Mouse (Mus musculus) skeletal muscle tissue, adult 2 months (tissue): Measurements from ENCODE around the gene Oas1h.
"Not testable (repeated sequence)": the region's sequence is repeated elsewhere in the genome, so short reads cannot be mapped to it uniquely, and the experiment has no call there.

Experiments
- DNase-seq: peaks from one replicate; pipeline ENCODE4 v3.0.0-alpha.2; 2012; ENCODE audit warnings: low read depth, low spot score

The Oas1h gene

DNA sequence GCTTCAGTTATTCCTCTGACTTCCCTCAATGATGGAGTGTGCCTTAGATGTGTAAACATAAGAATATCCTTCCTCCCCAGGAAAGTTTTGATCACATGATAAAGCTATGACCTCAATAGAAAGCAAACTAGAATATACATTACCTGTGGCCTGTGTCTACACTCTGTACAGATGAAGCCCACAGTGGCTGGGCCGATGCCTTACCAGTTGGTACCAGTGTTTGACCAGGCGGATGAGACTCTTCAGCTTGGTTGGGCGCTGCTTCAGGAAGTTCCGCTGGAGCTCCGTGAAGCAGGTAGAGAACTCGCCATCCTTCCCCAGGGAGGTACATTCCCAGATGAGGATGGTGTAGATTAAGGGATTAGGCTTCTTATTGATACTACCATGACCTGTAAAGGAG lies 20.5 kb downstream of the Oas1h start:
- not testable (repeated sequence) for DNase-seq

DNA sequence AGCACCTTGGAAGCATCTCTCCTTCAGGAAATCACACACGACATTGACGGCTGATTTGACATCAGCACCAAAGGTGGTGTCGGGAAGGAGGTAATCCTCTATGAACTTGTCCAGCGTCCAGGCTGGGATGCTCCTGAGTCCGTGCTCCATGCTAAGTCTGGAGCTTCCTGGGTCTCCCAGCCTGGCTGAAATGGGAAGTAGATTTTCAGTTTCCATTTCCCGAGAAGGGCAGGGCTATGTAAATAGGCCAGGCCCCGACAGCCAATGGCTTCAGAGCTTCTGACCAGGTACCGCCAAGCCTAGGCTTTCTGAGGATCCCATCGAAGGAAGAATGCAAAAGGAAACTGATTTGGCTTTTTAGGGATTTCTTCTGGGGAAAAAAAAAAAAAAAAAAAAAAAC lies 26.2 kb downstream of the Oas1h start, which contains the start of gene Oas1g:
Oas1g (minus strand) TSS at position 201 of the 400 bp plus-strand sequence.
- DNase-seq, result not testable (repeated sequence)

DNA sequence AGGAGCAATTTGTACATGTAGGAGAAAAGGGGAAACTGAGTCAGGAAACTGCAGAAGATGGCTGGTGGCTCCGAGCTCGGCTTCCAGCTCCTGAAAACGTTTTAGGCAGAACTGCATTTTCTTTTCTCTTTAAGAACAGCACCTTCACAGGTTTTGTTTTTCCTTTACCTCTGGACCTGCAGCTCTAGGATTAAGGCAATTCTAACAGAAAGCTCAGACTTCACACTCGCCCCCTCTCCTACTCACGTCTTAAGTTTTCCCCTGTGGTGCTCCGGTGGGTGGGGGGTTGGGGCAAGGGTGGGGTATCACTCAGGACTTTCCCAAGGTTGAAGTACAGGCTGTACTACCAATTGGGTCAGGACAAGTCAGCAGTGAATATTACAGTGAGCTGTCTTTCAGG lies 26.6 kb downstream of the Oas1h start:
- no peak for DNase-seq

- not testable (repeated sequence) for DNase-seq
Observed at GRCm38 (mm10) chr5:120888294-120888815, 27.1 kb downstream of the Oas1h start.

GRCm38 (mm10) chr5:120890026-120890425 lies 28.8 kb downstream of the Oas1h start:
- DNase-seq, result no peak

DNA sequence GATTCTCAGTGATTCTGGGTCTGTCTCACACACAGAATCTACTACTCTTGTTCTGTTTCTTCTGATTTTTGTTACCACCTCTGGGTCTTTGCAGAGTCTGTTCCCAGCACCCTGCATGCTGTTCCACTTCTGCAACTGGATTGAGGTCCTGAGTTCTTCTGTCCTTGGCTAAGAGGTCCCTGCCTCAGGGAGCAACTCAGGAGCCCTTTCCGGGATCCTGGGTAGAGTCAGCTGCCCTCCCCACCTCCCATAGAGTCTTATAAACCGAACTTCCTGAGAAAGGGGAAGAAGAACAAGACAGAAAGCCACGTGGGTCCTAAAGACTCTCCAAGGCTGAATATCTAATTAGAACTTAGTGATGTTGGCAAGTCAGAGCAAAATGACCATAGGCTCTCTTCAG lies 29.8 kb downstream of the Oas1h start:
- DNase-seq, result no peak

GRCm38 (mm10) chr5:120891566-120892242 lies 30.5 kb downstream of the Oas1h start:
- DNase-seq, result not testable (repeated sequence)

DNA sequence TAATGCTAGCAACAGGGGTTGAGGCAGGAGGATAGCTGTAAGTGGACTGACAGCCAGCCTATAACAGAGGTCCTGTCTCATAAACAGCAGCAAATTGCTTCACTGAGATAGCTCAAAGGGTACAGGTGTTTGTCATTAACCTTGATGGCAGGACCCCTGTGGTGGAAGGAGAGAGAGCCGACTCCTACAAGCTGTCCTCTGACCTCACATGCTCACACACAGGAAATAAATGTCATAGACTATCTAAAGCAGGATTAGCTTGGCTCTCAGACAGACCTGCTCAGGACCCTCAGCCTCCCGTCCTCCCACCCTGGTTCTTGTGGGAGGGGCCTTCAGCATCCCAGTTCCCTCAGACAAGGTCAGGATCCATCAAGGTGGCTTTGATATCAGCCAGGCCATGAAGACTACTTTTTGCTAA lies 31.0 kb downstream of the Oas1h start:
- DNase-seq, result no peak

GRCm38 (mm10) chr5:120893866-120894265 lies 32.6 kb downstream of the Oas1h start:
- not testable (repeated sequence) for DNase-seq

- not testable (repeated sequence) for DNase-seq
Observed at GRCm38 (mm10) chr5:120894692-120895091, 33.5 kb downstream of the Oas1h start.

DNA sequence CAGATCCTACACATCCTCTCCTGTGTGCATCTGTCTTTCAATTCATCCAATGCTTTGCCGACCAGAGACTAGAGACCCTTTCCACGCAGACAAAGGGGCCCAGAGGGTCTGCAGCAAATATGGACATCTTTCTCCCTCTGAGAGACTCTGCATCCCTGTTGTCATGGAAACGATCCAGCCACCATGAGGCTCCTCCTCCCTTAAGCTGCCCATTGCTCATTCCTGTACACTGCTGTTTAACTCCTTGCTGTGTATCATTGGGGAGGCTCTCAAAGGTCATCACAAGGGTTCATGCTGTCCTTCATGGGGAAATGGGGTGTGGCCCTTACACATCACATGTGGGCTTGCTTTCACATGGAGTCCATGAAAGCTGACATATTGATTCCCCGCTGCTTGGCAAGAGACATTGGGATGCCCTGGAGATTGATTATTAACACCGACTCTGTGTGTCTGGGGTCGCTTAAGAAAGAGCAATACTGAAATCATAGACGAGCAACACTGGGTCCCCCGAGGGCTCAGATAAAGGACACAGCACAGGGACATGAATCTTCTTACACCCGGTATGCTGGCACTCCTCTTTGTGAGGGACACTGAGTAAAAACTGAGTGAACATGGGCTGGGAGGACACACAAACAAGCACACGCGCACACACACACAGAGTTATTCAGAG lies 34.1 kb downstream of the Oas1h start:
- DNase-seq, result no peak

DNA sequence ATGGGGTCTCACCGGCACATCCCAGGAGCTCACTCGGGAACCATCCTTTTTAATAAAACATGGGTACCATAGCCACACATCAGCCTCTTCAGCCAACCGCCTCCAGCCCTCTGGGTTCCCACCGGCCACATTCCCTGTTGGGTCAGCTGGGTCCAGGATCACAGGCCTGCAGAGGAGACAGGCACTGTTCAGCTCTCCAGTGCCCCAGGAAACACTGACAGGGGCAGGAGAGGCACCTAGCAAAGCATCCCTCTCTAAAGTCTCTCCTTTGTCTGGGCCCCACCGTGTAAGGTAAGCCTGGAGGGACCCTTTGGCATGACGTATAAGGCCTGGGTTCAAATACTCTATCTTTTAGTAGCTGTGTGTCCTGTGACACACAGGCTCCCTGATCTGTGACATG lies 37.1 kb downstream of the Oas1h start:
- no peak for DNase-seq

GRCm38 (mm10) chr5:120898726-120899125 lies 37.5 kb downstream of the Oas1h start:
- DNase-seq, result no peak

GRCm38 (mm10) chr5:120900666-120901065 lies 39.4 kb downstream of the Oas1h start:
- no peak for DNase-seq

DNA sequence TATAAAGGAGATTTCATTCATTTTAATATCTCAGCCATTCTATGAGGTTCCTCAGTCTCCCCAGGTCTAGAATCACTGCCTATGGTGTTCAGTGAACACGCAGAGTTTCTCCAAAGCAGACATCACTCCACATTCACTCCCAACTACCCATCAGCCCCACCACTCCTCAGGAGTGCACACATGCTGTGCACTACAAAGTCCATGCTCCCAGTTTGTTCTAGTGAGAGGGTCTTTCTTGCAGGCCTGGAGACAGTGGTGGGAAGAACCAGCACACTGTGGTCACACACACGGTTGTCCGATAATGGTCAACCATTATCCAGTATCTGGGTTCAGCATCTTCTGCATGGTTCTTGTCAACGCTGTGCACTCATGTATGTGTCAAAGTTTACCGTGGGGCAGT lies 40.8 kb downstream of the Oas1h start:
- DNase-seq, result no peak

GRCm38 (mm10) chr5:120906791-120907733 lies 45.8 kb downstream of the Oas1h start, which contains the start of gene Oas1a:
Gene Oas1a, minus strand, starts transcription at chr5:120907521.
- DNase-seq, result not testable (repeated sequence)

GRCm38 (mm10) chr5:120908196-120908920 lies 47.1 kb downstream of the Oas1h start:
- DNase-seq, result no peak

- not testable (repeated sequence) for DNase-seq
Observed at GRCm38 (mm10) chr5:120914204-120914603, 53.0 kb downstream of the Oas1h start, which contains the start of gene Oas1d. Gene Oas1d, plus strand, starts transcription at chr5:120914536.

- not testable (repeated sequence) for DNase-seq
Observed at GRCm38 (mm10) chr5:120919156-120919935, 58.1 kb downstream of the Oas1h start.

DNA sequence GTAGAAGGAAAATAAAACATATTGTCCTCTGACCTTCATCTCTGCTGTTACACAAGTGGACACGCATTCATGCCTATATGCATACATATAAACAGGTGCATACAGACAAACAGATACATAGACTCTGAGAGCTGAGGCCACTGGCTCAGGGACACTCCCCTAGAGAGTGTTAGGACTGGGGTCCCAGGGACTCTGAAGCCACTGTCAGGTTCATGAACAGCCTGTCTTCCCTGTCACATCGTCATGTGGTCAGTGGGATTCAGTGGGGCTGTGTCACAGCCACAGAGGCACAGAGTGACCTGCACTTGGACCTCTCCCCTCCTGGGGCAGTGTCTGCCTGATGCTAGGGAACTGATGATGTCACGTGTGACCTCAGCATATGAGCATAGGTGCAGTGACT lies 59.1 kb downstream of the Oas1h start:
- DNase-seq, result no peak
